Mouse (Mus musculus): ENCODE measurements around the gene Serhl. TPM values are rescaled to one million over a fixed set of nuclear protein-coding genes. Genes with fewer than 3 reads are reported as not detected.
A peak's percentile ranks its signal among the peaks of the same experiment; 100 is the strongest.
"Not testable (repeated sequence)": the region's sequence is repeated elsewhere in the genome, so short reads cannot be mapped to it uniquely, and the experiment has no call there.

Serhl gene
- total RNA-seq, 2 experiments from 2014 or later = 9.0 to 10.2 TPM

- H3K27ac ChIP-seq = no peak overlapping the region
Observed at GRCm38 (mm10) chr15:83059233-83059660, 30.1 kb upstream of the Serhl start.

GRCm38 (mm10) chr15:83061689-83062088, 27.6 kb upstream of the Serhl start:
- H3K27ac ChIP-seq = no peak overlapping the region
- DNase-seq (ENCODE audit: extremely low spot score in 1 of 2, low spot score in 2 of 2) = no peak
- no peak for TF ChIP-seq CTCF (IDR thresholded peaks at IDR 0.05)
- intact Hi-C loops (cut with DNase I) = no loop called here
- no peak overlapping the region for H3K4me3 ChIP-seq

More at GRCm38 (mm10) chr15:83059233-83059660, 30.1 kb upstream of the Serhl start:
- H3K4me3 ChIP-seq = no peak overlapping the region
- no peak for DNase-seq (ENCODE audit: extremely low spot score in 1 of 2, low spot score in 2 of 2)
- intact Hi-C loops (cut with DNase I) = loop anchor here (5.0 kb wide), 1 partner anchor 58 kb away; no protein-coding TSS in a partner anchor
- TF ChIP-seq CTCF (IDR thresholded peaks at IDR 0.05) = no peak

GRCm38 (mm10) chr15:83062582-83062981, 26.7 kb upstream of the Serhl start:
- H3K4me3 ChIP-seq; intact Hi-C loops (cut with DNase I); DNase-seq (ENCODE audit: extremely low spot score in 1 of 2, low spot score in 2 of 2); H3K27ac ChIP-seq: not testable (repeated sequence)

- H3K4me3 ChIP-seq = no peak overlapping the region
- intact Hi-C loops (cut with DNase I) = no loop called here
- DNase-seq (ENCODE audit: extremely low spot score in 1 of 2, low spot score in 2 of 2) = peak in 1 of 2 experiments; percentile 54
- no peak for TF ChIP-seq CTCF (IDR thresholded peaks at IDR 0.05)
- H3K27ac ChIP-seq = no peak overlapping the region
Observed at GRCm38 (mm10) chr15:83065543-83065942, 23.8 kb upstream of the Serhl start.

- no peak for TF ChIP-seq CTCF (IDR thresholded peaks at IDR 0.05)
- Histone ChIP-seq H3K27ac (no peak overlapping the region), H3K4me3 (no peak overlapping the region)
- no peak for DNase-seq (ENCODE audit: extremely low spot score in 1 of 2, low spot score in 2 of 2)
- intact Hi-C loops (cut with DNase I) = no loop called here
Observed at GRCm38 (mm10) chr15:83068270-83068669, 21.0 kb upstream of the Serhl start.

- TF ChIP-seq CTCF (IDR thresholded peaks at IDR 0.05) = no peak
- intact Hi-C loops (cut with DNase I) = no loop called here
Observed at GRCm38 (mm10) chr15:83070942-83071341, 18.4 kb upstream of the Serhl start.

GRCm38 (mm10) chr15:83071752-83072151, 17.6 kb upstream of the Serhl start:
- intact Hi-C loops (cut with DNase I) = no loop called here
- no peak overlapping the region for H3K4me3 ChIP-seq
- no peak for DNase-seq (ENCODE audit: extremely low spot score in 1 of 2, low spot score in 2 of 2)
- peak; percentile 9 for TF ChIP-seq CTCF (IDR thresholded peaks at IDR 0.05)
- no peak overlapping the region for H3K27ac ChIP-seq

More at GRCm38 (mm10) chr15:83070942-83071341, 18.4 kb upstream of the Serhl start:
- Histone ChIP-seq H3K27ac (no peak overlapping the region), H3K4me3 (no peak overlapping the region)
- no peak for DNase-seq (ENCODE audit: extremely low spot score in 1 of 2, low spot score in 2 of 2)

GRCm38 (mm10) chr15:83074179-83074578, 15.1 kb upstream of the Serhl start:
- Histone ChIP-seq H3K27ac (no peak overlapping the region), H3K4me3 (no peak overlapping the region)
- intact Hi-C loops (cut with DNase I) = no loop called here
- no peak for TF ChIP-seq CTCF (IDR thresholded peaks at IDR 0.05)
- no peak for DNase-seq (ENCODE audit: extremely low spot score in 1 of 2, low spot score in 2 of 2)

- no peak for DNase-seq (ENCODE audit: extremely low spot score in 1 of 2, low spot score in 2 of 2)
- no peak for TF ChIP-seq CTCF (IDR thresholded peaks at IDR 0.05)
- no peak overlapping the region for H3K27ac ChIP-seq
- H3K4me3 ChIP-seq = no peak overlapping the region
- intact Hi-C loops (cut with DNase I) = no loop called here
Observed at GRCm38 (mm10) chr15:83075607-83076525, 13.4 kb upstream of the Serhl start.

- intact Hi-C loops (cut with DNase I) = no loop called here
- Histone ChIP-seq H3K4me3 (no peak overlapping the region), H3K27ac (no peak overlapping the region)
- peak in 1 of 2 experiments; percentile 47 for DNase-seq (ENCODE audit: extremely low spot score in 1 of 2, low spot score in 2 of 2)
- no peak for TF ChIP-seq CTCF (IDR thresholded peaks at IDR 0.05)
Observed at GRCm38 (mm10) chr15:83083530-83083929, 5.8 kb upstream of the Serhl start.

GRCm38 (mm10) chr15:83084022-83084640, 5.2 kb upstream of the Serhl start:
- intact Hi-C loops (cut with DNase I) = no loop called here
- H3K27ac ChIP-seq = no peak overlapping the region
- no peak for TF ChIP-seq CTCF (IDR thresholded peaks at IDR 0.05)
- DNase-seq (ENCODE audit: extremely low spot score in 1 of 2, low spot score in 2 of 2) = peak; percentile 24 to 51
- no peak overlapping the region for H3K4me3 ChIP-seq

- Histone ChIP-seq H3K27ac (no peak overlapping the region), H3K4me3 (no peak overlapping the region)
- TF ChIP-seq CTCF (IDR thresholded peaks at IDR 0.05) = peak; percentile 78
- intact Hi-C loops (cut with DNase I) = no loop called here
- peak in 1 of 2 experiments; percentile 39 for DNase-seq (ENCODE audit: extremely low spot score in 1 of 2, low spot score in 2 of 2)
Observed at GRCm38 (mm10) chr15:83085901-83086300, 3.4 kb upstream of the Serhl start.
